Mouse (Mus musculus): ENCODE measurements around the gene Mrap2. TPM values are rescaled to one million over a fixed set of nuclear protein-coding genes. Genes with fewer than 3 reads are reported as not detected.

Gene Mrap2
- polyA plus RNA-seq, 1 experiment from 2014 or later = not detected

DNA sequence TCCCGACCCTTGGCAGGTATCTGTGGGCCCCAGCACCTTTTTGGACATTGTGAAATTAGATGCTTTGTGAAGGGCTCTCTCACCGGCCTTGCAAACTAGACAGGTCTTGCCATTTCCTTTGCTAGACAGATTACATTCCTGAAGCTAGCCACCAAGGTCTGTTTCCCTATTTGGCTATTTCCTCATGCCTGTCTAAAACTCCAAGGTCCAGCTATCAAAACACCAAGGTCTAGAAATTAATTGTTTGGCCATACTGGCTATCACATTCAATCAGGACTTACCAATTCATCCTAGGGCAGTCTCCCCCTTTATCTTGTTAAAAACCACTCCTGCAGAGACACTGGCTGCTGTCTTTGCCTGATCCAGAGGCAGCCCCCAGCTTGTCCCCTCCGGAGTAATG lies 23.9 kb downstream of the Mrap2 start:
- H3K9ac ChIP-seq (replicated peaks) = no peak overlapping the region
- no peaks in the 10 kb centered on the region for H3K4me1 ChIP-seq (ENCODE audit: insufficient read depth)
- no peaks in the 10 kb centered on the region for H3K9me3 ChIP-seq (ENCODE audit: low read length)
- no peak overlapping the region for H3K27ac ChIP-seq (ENCODE audit: low read depth)
- no peak overlapping the region for H3K4me3 ChIP-seq (ENCODE audit: low read depth, low read length)
- DNase-seq (no peak), ATAC-seq (no peak)
- no peaks in the 10 kb centered on the region for H3K36me3 ChIP-seq (replicated peaks; ENCODE audit: insufficient read depth, low read length)
- WGBS (ENCODE audit: insufficient replicate concordance) = 45% methylated on average over 3 of the region's 3 CpGs
- no peaks in the 10 kb centered on the region for H3K27me3 ChIP-seq (ENCODE audit: insufficient read depth, low read length)
- H3K4me2 ChIP-seq (ENCODE audit: low read depth, low read length) = no peak overlapping the region
- TF ChIP-seq EP300 (IDR thresholded peaks at IDR 0.05; ENCODE audit: low read depth) (no peak), CTCF (IDR thresholded peaks at IDR 0.05; ENCODE audit: low read depth) (no peak)

DNA sequence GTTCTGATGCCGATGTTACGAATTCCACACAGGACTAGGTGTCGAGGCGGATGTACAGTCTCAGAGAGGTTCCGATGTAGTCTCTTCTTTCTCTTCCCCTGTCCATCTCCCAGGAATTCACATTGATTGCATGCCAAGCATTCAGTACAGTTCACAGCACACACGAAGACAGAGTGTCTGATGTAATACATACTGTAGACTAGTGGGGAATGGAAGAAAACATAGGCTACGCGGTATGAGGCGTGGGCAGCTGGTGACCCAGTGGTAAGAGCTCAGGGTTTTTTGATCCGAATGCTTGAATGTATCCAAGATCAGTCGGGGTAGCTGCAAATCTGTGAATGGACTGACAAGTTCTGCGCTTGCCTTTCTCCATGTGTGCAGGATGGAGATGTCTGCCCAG lies 25.0 kb downstream of the Mrap2 start:
- ATAC-seq = no peak
- Histone ChIP-seq H3K27ac (ENCODE audit: low read depth) (no peak overlapping the region), H3K4me3 (ENCODE audit: low read depth, low read length) (no peak overlapping the region), H3K27me3 (ENCODE audit: insufficient read depth, low read length) (no peaks in the 10 kb centered on the region), H3K9ac (replicated peaks) (no peak overlapping the region), H3K36me3 (replicated peaks; ENCODE audit: insufficient read depth, low read length) (no peaks in the 10 kb centered on the region), H3K4me1 (ENCODE audit: insufficient read depth) (no peaks in the 10 kb centered on the region), H3K9me3 (ENCODE audit: low read length) (no peaks in the 10 kb centered on the region), H3K4me2 (ENCODE audit: low read depth, low read length) (no peak overlapping the region)
- WGBS (ENCODE audit: insufficient replicate concordance) = 85% methylated on average over 12 of the region's 12 CpGs
- TF ChIP-seq CTCF (IDR thresholded peaks at IDR 0.05; ENCODE audit: low read depth) = no peak
- no peak for TF ChIP-seq EP300 (IDR thresholded peaks at IDR 0.05; ENCODE audit: low read depth)
- no peak for DNase-seq

DNA sequence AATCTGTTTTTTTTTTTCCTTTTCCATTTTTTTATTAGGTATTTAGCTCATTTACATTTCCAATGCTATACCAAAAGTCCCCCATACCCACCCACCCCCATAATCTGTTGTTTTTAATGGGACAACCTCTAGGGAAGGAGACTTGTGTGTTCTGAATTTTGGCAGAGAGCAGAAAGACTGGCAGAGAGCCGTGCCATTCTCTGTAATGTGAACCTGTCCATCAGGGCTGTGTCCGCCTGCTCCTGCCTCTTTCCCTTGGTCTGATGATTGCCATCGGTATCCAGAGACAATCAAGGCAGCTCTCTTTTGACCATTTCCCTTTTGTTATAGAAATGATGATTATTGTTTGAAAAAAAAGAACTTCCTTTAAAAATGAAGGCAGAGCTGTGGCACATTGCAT lies 26.8 kb downstream of the Mrap2 start:
- no peak overlapping the region for H3K4me2 ChIP-seq (ENCODE audit: low read depth, low read length)
- DNase-seq = no peak
- no peaks in the 10 kb centered on the region for H3K4me1 ChIP-seq (ENCODE audit: insufficient read depth)
- H3K27ac ChIP-seq (ENCODE audit: low read depth) = no peak overlapping the region
- TF ChIP-seq EP300 (IDR thresholded peaks at IDR 0.05; ENCODE audit: low read depth) (no peak), CTCF (IDR thresholded peaks at IDR 0.05; ENCODE audit: low read depth) (no peak)
- no peaks in the 10 kb centered on the region for H3K27me3 ChIP-seq (ENCODE audit: insufficient read depth, low read length)
- 75% methylated on average over 3 of the region's 3 CpGs for WGBS (ENCODE audit: insufficient replicate concordance)
- ATAC-seq = no peak
- no peak overlapping the region for H3K9ac ChIP-seq (replicated peaks)
- H3K9me3 ChIP-seq (ENCODE audit: low read length) = no peaks in the 10 kb centered on the region
- no peak overlapping the region for H3K4me3 ChIP-seq (ENCODE audit: low read depth, low read length)
- H3K36me3 ChIP-seq (replicated peaks; ENCODE audit: insufficient read depth, low read length) = no peaks in the 10 kb centered on the region

DNA sequence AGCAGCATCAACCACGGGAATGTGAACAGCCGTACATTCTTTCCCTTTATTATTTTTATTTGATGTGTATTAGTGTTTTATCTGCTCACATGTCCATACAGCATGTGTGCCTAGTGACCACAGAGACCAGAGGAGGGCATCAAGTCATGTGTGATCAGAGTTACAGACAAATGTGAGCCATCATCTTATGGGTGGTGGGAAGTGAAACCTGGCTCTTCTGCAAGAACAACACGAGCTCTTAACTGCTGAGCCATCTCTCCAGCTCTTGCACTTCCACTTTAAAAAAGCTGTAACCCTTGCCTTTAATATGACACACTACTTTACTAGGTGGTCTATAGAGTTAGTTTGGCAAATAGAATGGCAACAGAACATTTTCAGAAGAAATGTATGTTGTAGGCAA lies 27.4 kb downstream of the Mrap2 start:
- H3K4me2 ChIP-seq (ENCODE audit: low read depth, low read length) = no peak overlapping the region
- H3K9me3 ChIP-seq (ENCODE audit: low read length) = no peaks in the 10 kb centered on the region
- no peak overlapping the region for H3K27ac ChIP-seq (ENCODE audit: low read depth)
- TF ChIP-seq CTCF (IDR thresholded peaks at IDR 0.05; ENCODE audit: low read depth) = no peak
- no peak for TF ChIP-seq EP300 (IDR thresholded peaks at IDR 0.05; ENCODE audit: low read depth)
- H3K36me3 ChIP-seq (replicated peaks; ENCODE audit: insufficient read depth, low read length) = no peaks in the 10 kb centered on the region
- H3K9ac ChIP-seq (replicated peaks) = no peak overlapping the region
- DNase-seq = no peak
- no peaks in the 10 kb centered on the region for H3K4me1 ChIP-seq (ENCODE audit: insufficient read depth)
- 60% methylated on average over 3 of the region's 3 CpGs for WGBS (ENCODE audit: insufficient replicate concordance)
- H3K27me3 ChIP-seq (ENCODE audit: insufficient read depth, low read length) = no peaks in the 10 kb centered on the region
- no peak overlapping the region for H3K4me3 ChIP-seq (ENCODE audit: low read depth, low read length)
- ATAC-seq = 0 out of 2 replicates have a peak, but pooled peaks have one; percentile 19

DNA sequence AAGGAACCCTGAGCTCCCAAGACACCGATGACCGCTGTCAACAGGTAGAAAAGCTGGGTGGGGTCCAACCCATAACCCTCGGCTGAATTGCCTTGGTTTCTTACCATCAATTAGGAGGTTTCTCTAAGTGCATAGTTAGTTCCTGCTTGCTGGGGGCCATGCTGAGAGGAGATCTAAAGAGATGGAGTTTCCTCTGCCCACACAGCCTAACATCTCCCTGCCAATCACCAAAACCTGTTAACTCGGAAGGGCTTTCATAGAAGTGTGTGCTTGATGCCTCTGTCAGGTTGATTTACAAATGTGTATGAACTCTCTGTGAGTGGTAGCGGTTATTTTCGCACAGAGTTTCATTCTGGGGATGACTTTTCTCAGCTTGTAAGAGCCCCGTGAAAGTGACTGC lies 34.4 kb downstream of the Mrap2 start:
- 56% methylated on average over 7 of the region's 7 CpGs for WGBS (ENCODE audit: insufficient replicate concordance)
- Histone ChIP-seq H3K27me3 (ENCODE audit: insufficient read depth, low read length) (no peaks in the 10 kb centered on the region), H3K4me3 (ENCODE audit: low read depth, low read length) (no peak overlapping the region), H3K9ac (replicated peaks) (no peak overlapping the region), H3K36me3 (replicated peaks; ENCODE audit: insufficient read depth, low read length) (no peaks in the 10 kb centered on the region), H3K27ac (ENCODE audit: low read depth) (no peak overlapping the region), H3K4me1 (ENCODE audit: insufficient read depth) (no peaks in the 10 kb centered on the region), H3K4me2 (ENCODE audit: low read depth, low read length) (no peak overlapping the region), H3K9me3 (ENCODE audit: low read length) (no peaks in the 10 kb centered on the region)
- ATAC-seq (no peak), DNase-seq (no peak)
- TF ChIP-seq EP300 (IDR thresholded peaks at IDR 0.05; ENCODE audit: low read depth) (no peak), CTCF (IDR thresholded peaks at IDR 0.05; ENCODE audit: low read depth) (no peak)

DNA sequence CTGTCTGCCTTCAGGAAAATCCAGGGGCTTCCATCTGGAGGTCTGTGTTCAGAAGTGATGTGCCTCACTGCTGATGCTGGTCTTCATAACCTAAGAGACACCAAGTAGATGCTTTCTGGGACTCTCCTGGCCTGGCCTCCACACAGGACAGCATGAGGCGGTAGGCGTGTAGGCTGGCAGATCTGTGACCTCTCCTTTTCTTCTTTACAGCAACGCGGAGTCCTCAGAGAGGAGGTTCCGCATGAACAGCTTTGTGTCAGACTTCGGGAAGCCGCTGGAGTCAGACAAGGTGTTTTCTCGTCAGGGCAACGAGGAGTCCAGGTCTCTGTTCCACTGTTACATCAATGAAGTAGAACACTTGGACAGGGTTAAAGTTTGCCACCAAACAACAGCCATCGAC lies 38.1 kb downstream of the Mrap2 start:
- DNase-seq = no peak
- H3K4me1 ChIP-seq (ENCODE audit: insufficient read depth) = no peaks in the 10 kb centered on the region
- H3K27me3 ChIP-seq (ENCODE audit: insufficient read depth, low read length) = no peaks in the 10 kb centered on the region
- no peak overlapping the region for H3K9ac ChIP-seq (replicated peaks)
- no peak overlapping the region for H3K27ac ChIP-seq (ENCODE audit: low read depth)
- no peaks in the 10 kb centered on the region for H3K36me3 ChIP-seq (replicated peaks; ENCODE audit: insufficient read depth, low read length)
- TF ChIP-seq CTCF (IDR thresholded peaks at IDR 0.05; ENCODE audit: low read depth) = no peak
- no peak for TF ChIP-seq EP300 (IDR thresholded peaks at IDR 0.05; ENCODE audit: low read depth)
- no peaks in the 10 kb centered on the region for H3K9me3 ChIP-seq (ENCODE audit: low read length)
- H3K4me2 ChIP-seq (ENCODE audit: low read depth, low read length) = no peak overlapping the region
- no peak for ATAC-seq
- 84% methylated on average over 10 of the region's 10 CpGs for WGBS (ENCODE audit: insufficient replicate concordance)
- H3K4me3 ChIP-seq (ENCODE audit: low read depth, low read length) = no peak overlapping the region

DNA sequence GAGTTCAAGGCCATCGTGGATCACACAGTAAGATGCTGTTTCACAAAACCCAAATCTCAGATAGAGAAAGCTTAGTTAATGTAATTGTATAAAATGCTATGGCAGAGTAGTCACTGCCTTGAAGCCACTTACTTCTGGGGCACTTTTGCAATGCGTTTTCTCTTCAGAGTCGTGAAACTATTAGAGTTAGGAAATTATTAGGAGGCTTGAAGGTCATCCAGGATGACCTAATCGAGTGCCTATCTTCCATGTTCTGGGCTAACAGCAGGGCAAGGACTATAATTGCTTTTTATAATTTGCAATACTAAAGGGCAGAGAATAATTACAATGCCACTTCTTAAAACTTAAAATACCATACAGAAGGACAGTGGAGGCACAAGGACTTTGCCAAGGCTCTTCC lies 43.2 kb downstream of the Mrap2 start:
- no peak for DNase-seq
- TF ChIP-seq EP300 (IDR thresholded peaks at IDR 0.05; ENCODE audit: low read depth) = no peak
- TF ChIP-seq CTCF (IDR thresholded peaks at IDR 0.05; ENCODE audit: low read depth) = no peak
- Histone ChIP-seq H3K4me3 (ENCODE audit: low read depth, low read length) (no peak overlapping the region), H3K9me3 (ENCODE audit: low read length) (peaks cover 3% of the 10 kb centered on the region; the same call in 1 of the 2 replicates), H3K27ac (ENCODE audit: low read depth) (no peak overlapping the region), H3K27me3 (ENCODE audit: insufficient read depth, low read length) (no peaks in the 10 kb centered on the region), H3K4me2 (ENCODE audit: low read depth, low read length) (no peak overlapping the region), H3K4me1 (ENCODE audit: insufficient read depth) (no peaks in the 10 kb centered on the region), H3K36me3 (replicated peaks; ENCODE audit: insufficient read depth, low read length) (peaks cover 4% of the 10 kb centered on the region), H3K9ac (replicated peaks) (no peak overlapping the region)
- no peak for ATAC-seq
- WGBS (ENCODE audit: insufficient replicate concordance) = 75% methylated on average over 4 of the region's 4 CpGs
